Mouse (Mus musculus) heart, embryonic 13.5 days (tissue): ENCODE data around the gene Calhm5. TPM values are rescaled to one million over a fixed set of nuclear protein-coding genes. Genes with fewer than 3 reads are reported as not detected.
A peak's percentile ranks its signal among the peaks of the same experiment; 100 is the strongest.

Experiments
- ATAC-seq: fragments of 200-750 bp; cut with Nextera tagmentation; 2 replicates; pipeline ENCODE4 v1.8.0; 2017; ENCODE audit warnings: moderate TSS enrichment; ENCODE audit not compliant: insufficient number of reproducible peaks, low FRiP score, low TSS enrichment; ENCODE audit errors: extremely low read depth
- H3K27ac ChIP-seq: fragments of 300-500 bp; sonication (generic); replicated peaks from 2 replicates; pipeline ENCODE4 v1.5.1; 2015; ENCODE audit warnings: moderate library complexity, mild to moderate bottlenecking, inconsistent platforms
- H3K27me3 ChIP-seq: fragments of 300-500 bp; sonication (generic); replicated peaks from 2 replicates; pipeline ENCODE4 v1.6.1; 2015; ENCODE audit warnings: mild to moderate bottlenecking, inconsistent platforms
- H3K36me3 ChIP-seq: fragments of 300-500 bp; sonication (generic); 2 replicates; pipeline ENCODE4 v1.6.1; 2015; ENCODE audit warnings: mild to moderate bottlenecking, inconsistent platforms
- H3K4me1 ChIP-seq: fragments of 300-500 bp; sonication (generic); 2 replicates; pipeline ENCODE4 v1.6.1; 2015; ENCODE audit warnings: inconsistent platforms
- H3K4me2 ChIP-seq: fragments of 300-500 bp; sonication (generic); 2 replicates; pipeline ENCODE4 v1.6.1; 2015; ENCODE audit warnings: inconsistent platforms, mild to moderate bottlenecking, moderate library complexity
- H3K4me3 ChIP-seq: fragments of 300-500 bp; sonication (generic); 2 replicates; pipeline ENCODE4 v1.5.1; 2015; ENCODE audit warnings: moderate library complexity, mild to moderate bottlenecking, inconsistent platforms
- H3K9ac ChIP-seq: fragments of 300-500 bp; sonication (generic); 2 replicates; pipeline ENCODE4 v1.6.1; 2015; ENCODE audit warnings: inconsistent platforms, mild to moderate bottlenecking, moderate library complexity
- H3K9me3 ChIP-seq: fragments of 300-500 bp; sonication (generic); 2 replicates; pipeline ENCODE4 v1.6.1; 2016; ENCODE audit warnings: inconsistent platforms
- WGBS: fragments of 180-500 bp; shearing (Covaris S2); methylation state at CpG from one replicate; pipeline ENCODE4 v1.1.7; 2015; ENCODE audit warnings: mixed read lengths; 5-methylcytosine and 5-hydroxymethylcytosine counted together
- polyA plus RNA-seq: library from polyadenylated mRNA; unstranded; fragments of >200 nt; fragmentation: Nextera tagmentation; extraction: Ambion mirVana; gene quantifications from 2 replicates; pipeline ENCODE4 v1.2.1, GENCODE M21; 2015

Gene Calhm5
- polyA plus RNA-seq, 1 experiment from 2014 or later, result 1.5 TPM

DNA sequence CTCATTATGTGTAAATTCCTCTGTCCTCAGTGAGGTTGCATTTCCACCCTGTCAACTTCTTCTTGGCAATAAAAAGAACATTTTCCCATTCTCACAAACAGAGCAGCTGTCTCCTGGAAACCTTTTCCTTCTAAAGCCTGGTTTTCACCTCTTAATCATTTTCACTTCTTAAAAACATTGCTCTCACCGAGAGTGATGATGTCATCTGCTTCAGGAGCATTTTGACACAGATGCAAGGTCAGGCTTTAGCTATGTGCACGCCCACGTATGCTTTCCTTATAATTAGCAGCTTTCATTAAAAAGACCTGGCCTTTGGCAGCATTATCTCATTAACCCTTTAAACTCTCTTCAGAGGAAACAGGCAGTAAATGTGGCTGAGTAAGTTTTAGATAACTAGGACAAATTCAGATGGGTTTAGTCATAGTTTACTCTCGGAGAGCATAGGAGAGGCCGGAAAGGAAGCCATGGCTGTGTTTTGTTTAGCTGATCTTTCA lies 25.3 kb downstream of the Calhm5 start:
- no peak for ATAC-seq
- H3K9ac ChIP-seq, result no peak overlapping the region
- H3K4me2 ChIP-seq, result peak overlapping the region; percentile 30
- 32% methylated on average over 5 of the region's 5 CpGs for WGBS
- H3K27me3 ChIP-seq, result no peaks in the 10 kb centered on the region
- no peaks in the 10 kb centered on the region for H3K9me3 ChIP-seq
- H3K4me1 ChIP-seq, result peaks cover 9% of the 10 kb centered on the region
- H3K27ac ChIP-seq, result peak overlapping the region; percentile 76
- no peaks in the 10 kb centered on the region for H3K36me3 ChIP-seq
- no peak overlapping the region for H3K4me3 ChIP-seq

DNA sequence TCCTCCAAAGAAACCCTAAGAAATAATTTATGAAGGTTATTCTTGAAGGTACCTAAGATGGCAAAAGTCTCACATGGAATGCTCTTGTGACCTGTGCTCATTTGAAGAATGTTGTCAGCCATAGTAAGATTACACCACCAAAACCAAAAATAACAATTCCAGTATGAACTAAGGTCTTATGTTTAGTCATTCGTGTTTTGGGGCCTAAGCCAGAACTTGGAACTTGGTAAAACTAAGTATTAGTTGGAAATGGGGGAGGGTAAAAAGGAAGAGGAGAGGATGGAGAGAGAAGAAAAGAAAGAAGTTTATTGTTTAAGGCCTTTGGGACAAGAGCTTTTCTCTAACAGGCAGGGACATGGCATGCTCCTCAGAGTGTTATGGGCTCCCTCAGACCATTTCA lies 26.7 kb downstream of the Calhm5 start:
- ATAC-seq, result no peak
- no peaks in the 10 kb centered on the region for H3K9me3 ChIP-seq
- H3K27me3 ChIP-seq, result no peaks in the 10 kb centered on the region
- H3K4me3 ChIP-seq, result no peak overlapping the region
- 48% methylated on average over 1 of the region's 1 CpGs for WGBS
- no peaks in the 10 kb centered on the region for H3K36me3 ChIP-seq
- H3K27ac ChIP-seq, result no peak overlapping the region
- peaks cover 9% of the 10 kb centered on the region for H3K4me1 ChIP-seq
- H3K4me2 ChIP-seq, result no peak overlapping the region
- H3K9ac ChIP-seq, result no peak overlapping the region

DNA sequence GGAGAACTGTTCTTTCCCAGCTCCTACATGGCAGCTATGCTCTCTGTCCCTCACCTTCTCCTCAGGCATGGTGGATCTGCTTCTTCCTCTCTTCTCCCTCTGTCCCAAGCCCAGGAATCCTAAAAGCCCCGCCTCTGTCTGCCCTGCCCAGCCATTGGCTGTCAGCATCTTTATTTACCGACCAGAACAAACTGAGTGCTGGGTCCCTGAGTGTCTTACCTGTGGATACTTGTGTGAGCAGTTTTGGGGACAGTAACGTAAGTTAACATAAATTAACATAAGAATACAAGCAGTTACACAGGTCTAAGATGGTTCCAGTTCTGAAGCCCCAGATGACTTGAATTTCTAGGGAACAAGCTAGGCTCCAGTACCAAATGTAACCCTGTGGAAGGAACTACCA lies 29.7 kb downstream of the Calhm5 start:
- H3K4me2 ChIP-seq, result no peak overlapping the region
- peaks cover 9% of the 10 kb centered on the region for H3K4me1 ChIP-seq
- ATAC-seq, result no peak
- H3K9ac ChIP-seq, result no peak overlapping the region
- H3K9me3 ChIP-seq, result no peaks in the 10 kb centered on the region
- H3K4me3 ChIP-seq, result no peak overlapping the region
- 45% methylated on average over 3 of the region's 3 CpGs for WGBS
- H3K36me3 ChIP-seq, result no peaks in the 10 kb centered on the region
- H3K27ac ChIP-seq, result no peak overlapping the region
- H3K27me3 ChIP-seq, result no peaks in the 10 kb centered on the region

DNA sequence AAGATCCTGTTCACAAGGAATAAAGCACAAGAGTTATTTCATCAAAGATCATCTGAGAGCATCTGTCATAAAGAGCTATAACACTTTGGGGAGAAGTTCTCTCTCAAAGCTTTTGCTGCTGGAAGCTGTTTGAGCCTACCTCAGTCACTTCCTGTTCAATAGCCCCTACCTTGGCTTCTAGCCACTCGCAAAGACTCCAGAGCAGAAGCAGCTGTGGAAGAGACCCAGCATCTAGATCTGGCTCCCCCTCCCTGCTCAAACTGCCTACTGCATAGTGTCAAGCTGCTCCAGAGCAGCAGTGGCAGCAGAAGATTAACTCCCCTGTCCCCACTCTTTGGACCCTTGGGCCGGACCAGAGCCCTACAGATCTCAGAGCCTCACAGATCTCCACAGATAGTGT lies 42.3 kb downstream of the Calhm5 start:
- no peak overlapping the region for H3K4me3 ChIP-seq
- H3K9ac ChIP-seq, result no peak overlapping the region
- H3K4me2 ChIP-seq, result no peak overlapping the region
- no peaks in the 10 kb centered on the region for H3K4me1 ChIP-seq
- H3K9me3 ChIP-seq, result no peaks in the 10 kb centered on the region
- H3K27ac ChIP-seq, result no peak overlapping the region
- no peak for ATAC-seq
- H3K36me3 ChIP-seq, result no peaks in the 10 kb centered on the region
- WGBS, result 57% methylated on average over 2 of the region's 2 CpGs
- H3K27me3 ChIP-seq, result no peaks in the 10 kb centered on the region

DNA sequence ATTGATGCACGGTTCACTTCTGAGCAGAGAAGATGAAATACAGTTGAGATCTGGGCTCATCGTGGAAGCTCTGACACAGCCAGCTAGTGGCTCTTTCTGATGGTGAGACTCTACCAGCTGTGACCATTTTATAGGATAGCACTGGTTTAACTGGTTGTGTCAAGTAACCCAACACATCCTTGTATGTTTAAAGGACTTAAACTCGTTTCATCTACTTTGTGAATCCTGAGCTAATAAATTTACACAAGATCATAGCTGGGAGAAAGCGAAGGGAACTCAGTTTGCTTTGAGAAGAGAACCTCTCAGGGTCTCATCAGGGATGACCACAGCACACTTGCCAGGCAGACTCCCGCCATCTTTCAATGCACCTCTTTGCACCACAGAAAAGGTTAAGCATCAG lies 52.1 kb downstream of the Calhm5 start, which contains the start of gene Calhm4:
Gene Calhm4, minus strand, starts transcription at position 101 of the 400 bp plus-strand sequence.
- Histone ChIP-seq H3K36me3 (no peaks in the 10 kb centered on the region), H3K27ac (no peak within 1 kb of the TSS), H3K4me3 (no peak within 1 kb of the TSS), H3K27me3 (no peaks in the 10 kb centered on the region), H3K9me3 (no peaks in the 10 kb centered on the region), H3K4me2 (no peak within 1 kb of the TSS), H3K4me1 (no peaks in the 10 kb centered on the region), H3K9ac (no peak within 1 kb of the TSS)
- WGBS, result 72% methylated on average over 5 of the region's 5 CpGs
- no peak for ATAC-seq

Other genes starting within 250 kb of the Calhm5 start
- gene Sult3a1, start 238.8 kb downstream of the Calhm5 start, polyA plus RNA-seq, result not detected in 2 replicates
- gene Rsph4a, start 191.4 kb downstream of the Calhm5 start, polyA plus RNA-seq, result 0.04 TPM in 1 of 2 replicates, not detected in the other
- gene Zup1, start 145.2 kb downstream of the Calhm5 start, polyA plus RNA-seq, result 11.6 and 12.8 TPM in 2 replicates
- gene Rwdd1, start 76.9 kb downstream of the Calhm5 start, polyA plus RNA-seq, result 95.4 and 95.6 TPM in 2 replicates
- gene Trappc3l, start 58.9 kb downstream of the Calhm5 start, polyA plus RNA-seq, result not detected in 2 replicates
- gene Calhm4, start 52.2 kb downstream of the Calhm5 start, polyA plus RNA-seq, result not detected in 2 replicates
- gene Calhm6, start 31.5 kb upstream of the Calhm5 start, polyA plus RNA-seq, result 0.50 and 0.53 TPM in 2 replicates
- 13.6 and 15.2 TPM in 2 replicates for gene Dse, start 111.2 kb upstream of the Calhm5 start, polyA plus RNA-seq
- 67.7 and 71.6 TPM in 2 replicates for gene Tspyl1, start 185.7 kb upstream of the Calhm5 start, polyA plus RNA-seq
- 16.9 and 19.7 TPM in 2 replicates for gene Tspyl4, start 200.9 kb upstream of the Calhm5 start, polyA plus RNA-seq